Mouse (Mus musculus): ENCODE data around the gene Mboat7.
"Not testable (repeated sequence)": the region's sequence is repeated elsewhere in the genome, so short reads cannot be mapped to it uniquely, and the experiment has no call there.

Mboat7 gene

DNA sequence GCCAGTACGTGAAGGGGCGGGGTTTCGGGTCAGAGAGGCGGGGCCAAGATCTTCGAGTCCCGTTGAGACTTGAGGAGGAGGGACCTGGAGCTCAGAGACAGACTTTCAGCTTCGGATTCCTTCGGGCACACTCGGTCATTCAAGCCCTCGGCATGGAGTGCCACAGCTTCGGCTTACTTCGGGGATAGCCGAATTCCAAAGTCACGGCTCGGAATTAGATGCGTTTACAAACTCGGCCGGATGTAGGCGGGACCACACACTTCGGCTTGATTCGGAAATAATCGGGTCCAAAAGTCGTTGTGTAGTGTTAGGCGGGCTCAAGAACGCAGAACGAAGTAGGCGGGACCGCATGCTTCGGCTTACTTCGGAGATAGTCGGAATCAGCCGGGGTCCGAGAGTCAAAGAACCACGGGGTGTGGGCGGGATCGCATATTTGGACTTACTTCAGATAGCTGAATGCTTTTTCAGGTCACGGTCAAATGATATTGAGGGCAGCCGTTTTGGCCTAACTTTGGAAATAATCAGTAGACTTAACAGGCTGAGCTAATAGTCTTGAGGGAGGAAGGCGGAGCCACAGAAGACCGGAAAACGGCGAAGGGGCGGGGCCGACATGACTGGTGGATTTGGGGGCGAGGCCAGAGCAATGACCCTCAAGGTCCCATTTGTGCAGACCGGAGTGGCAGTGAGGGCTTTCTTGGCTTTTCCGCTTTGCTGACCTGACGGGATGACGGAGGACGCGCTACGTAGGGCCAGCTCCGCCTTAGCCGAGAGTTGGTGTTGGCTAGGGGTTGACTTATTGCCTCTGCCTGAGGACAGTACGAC lies at the start of gene Mboat7:
TSS of gene Mboat7 (minus strand) at position 537 of the 822 bp plus-strand sequence.
- peak; percentile 96 for DNase-seq (ENCODE audit: low spot score in 2 of 2)

DNA sequence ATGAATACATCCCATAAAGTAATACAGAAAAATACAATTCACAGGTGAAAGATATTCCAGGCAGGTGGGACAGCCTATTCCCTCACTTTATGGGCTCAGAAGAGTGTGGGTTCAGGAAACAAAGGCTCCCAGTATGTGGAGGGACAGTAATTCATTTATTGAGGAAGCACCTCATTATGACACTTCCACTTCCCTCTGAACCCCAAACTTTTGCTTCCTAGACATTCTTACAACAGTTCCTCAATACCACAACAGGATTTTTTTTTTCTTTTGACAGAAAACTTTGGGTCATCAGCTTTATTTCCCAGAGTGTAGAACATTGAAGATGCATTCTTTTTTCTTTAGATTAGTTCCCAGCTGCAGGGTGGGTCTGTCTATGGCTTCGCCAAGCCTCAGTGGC lies 39.4 kb upstream of the Mboat7 start:
- not testable (repeated sequence) for DNase-seq (ENCODE audit: low spot score in 2 of 2)

DNA sequence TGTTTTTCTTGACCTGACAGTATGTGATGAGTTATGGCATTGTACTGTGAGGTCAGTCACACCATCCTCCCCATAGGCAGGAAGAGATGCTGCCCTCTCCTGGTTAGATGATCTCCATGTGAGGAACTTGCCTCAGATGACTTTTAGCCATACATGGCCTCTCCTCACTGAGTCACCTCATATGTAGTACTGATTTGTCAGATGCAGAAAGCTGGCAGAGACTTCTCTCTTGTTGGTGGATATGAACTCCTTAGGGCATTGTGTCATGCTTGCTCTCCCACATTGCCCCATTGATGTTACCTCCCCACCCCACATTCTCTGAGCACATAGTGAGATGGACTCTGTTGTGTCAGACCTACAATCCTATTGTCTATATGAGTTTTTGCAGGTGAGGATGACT lies 32.1 kb upstream of the Mboat7 start:
- not testable (repeated sequence) for DNase-seq (ENCODE audit: low spot score in 2 of 2)

DNA sequence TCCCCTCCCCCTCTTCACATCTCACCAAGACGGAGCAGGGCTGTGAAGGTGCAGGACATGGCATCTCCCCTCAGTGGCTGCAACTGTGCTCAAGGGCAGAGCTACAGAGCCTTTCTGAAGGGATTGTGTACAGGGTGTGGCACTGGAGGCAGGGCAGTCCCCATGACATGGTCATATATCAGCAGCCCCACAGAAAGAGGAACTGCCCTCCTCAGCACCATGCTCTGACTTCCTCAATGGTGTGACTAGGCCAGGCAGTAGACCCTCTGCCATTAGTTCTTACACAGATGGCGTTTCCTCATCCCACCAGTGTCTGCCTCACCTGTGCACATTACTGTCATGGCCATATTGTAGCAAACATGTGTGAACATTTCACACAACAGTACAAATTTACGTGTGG lies 26.9 kb upstream of the Mboat7 start, which contains the start of gene Pirb:
TSS of gene Pirb (minus strand) at position 124 of the 400 bp plus-strand sequence.
- not testable (repeated sequence) for DNase-seq (ENCODE audit: low spot score in 2 of 2)

DNA sequence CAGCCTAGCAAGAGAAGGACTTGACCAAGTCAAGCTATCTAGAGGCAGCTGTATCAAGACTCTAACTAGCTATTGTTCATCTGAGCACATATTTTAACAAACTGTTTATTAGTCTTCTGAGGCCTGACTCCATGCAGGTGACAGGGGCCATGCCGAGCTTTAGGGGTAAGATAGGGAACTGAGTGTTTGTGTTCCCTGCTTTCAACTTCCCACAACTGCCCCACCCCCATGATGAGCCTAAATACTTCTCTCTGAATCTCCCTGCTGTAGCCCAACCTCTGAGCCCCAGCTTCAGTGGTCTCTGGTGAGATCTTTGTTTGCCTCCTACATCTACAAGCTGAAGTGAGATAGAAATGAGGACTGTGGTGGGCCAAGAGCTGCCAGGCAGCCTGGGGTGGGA lies 21.9 kb upstream of the Mboat7 start:
- DNase-seq (ENCODE audit: low spot score in 2 of 2): no peak

DNA sequence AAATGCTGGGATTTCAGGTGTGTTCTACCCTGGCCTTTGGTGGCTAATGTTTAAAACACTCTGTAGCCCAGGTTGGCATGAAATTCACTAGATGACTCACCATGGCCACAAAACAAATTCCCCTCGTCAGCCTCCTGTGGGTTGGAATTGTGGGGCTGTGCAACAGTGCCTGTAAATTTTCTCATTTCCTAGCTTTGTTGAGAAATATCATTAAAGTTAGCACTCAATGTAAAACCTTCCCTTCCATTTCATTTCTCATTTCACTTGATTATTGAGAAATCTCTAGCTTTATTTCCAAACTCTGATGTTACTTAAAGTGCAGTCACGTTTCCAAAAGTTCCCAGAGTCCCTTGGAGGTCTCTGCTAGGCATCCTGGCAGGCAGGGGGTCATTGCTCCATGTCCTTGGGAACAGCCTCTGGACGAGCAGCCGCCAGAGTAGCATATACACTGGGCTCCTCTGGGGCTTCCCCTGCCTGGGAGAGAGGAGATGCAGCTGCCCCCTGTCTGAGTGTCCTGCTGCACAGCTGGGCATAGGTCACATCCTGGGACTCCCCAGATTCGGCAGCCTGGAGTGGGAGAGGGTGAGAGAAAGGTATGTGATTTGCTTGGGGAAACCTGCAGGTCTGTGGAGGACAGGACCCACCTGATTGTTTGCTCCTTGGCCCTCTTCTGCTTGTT lies 19.1 kb upstream of the Mboat7 start:
- peak in 1 of 2 experiments; percentile 12 for DNase-seq (ENCODE audit: low spot score in 2 of 2)

DNA sequence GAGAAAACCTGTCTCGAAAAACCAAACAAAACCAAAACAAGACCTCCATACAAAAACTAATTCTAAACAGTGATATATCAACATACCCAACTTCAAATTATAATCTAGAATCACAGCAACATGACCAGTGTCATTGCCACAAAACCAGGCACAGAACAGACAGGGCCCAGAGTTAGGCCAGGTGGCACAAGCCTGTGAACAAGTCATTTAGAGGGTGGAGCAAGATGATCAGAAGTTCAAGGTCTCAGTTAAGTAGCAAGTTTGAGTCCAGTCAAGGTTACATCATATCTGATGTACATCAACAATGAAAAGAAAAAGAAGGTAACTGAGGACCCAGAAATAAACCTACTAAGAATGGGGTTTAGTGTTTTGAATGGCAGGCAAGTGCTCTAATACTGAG lies 15.7 kb upstream of the Mboat7 start:
- no peak for DNase-seq (ENCODE audit: low spot score in 2 of 2)

DNA sequence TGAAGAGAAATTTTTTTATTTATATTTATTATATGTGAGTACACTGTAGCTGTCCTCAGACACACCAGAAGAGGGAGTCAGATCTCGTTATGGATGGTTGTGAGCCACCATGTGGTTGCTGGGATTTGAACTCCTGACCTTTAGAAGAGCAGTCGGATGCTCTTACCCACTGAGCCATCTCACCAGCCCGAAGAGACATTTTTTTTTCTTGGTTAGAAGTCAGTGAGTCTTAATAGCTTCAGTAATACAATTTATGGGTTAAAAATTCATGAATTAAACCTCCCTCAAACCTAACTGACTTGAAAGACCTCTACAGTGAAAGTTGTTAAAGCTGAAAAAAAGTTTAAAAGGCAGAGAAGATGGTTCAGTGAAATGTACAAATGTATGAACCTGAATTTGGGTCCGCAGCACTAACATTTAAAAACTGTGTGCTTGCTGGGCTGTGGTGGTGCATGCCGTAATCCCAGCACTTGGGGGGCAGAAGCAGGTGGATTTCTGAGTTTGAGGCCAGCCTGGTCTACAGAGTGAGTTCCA lies 15.2 kb upstream of the Mboat7 start:
- DNase-seq (ENCODE audit: low spot score in 2 of 2): not testable (repeated sequence)

DNA sequence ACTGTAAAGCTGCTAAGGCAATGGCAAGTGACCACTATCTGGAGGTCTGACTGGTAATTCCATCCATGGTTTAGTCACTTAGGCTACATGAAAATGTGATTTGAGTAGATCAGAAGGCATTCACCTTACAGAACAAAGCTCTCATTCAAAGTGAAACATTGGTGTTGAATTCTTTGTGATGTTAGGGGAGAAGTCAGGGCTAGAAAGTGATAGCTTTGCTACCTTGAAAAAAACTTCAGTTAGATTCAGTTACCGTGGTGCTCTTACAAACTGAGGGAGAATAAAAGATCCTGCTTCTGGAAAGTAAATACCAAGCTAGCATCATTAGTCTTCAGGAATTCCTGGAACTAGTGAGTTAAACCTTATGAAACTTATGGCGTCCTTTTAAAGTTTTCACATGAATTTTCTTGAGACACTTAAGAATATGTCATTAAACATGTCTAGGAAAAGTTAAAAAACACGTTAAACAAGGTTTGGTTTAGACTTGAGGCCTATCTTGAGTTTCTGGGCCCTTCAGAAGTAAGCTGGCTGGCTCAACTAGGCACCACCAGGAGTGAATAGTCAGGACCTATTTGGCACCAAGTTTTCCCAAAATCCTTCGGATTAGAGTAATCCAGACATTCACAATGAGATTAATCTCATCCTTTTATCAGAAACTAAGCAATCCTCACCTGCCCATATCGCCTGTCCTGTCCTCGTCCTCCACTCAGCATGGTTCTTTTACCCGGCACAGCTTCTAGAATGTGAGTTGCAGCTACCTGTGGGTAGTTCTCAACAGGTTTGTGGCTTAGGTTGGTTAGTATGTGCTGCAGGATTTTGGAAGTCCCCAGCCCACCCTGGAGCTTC lies 14.5 kb upstream of the Mboat7 start:
- DNase-seq (ENCODE audit: low spot score in 2 of 2): no peak

DNA sequence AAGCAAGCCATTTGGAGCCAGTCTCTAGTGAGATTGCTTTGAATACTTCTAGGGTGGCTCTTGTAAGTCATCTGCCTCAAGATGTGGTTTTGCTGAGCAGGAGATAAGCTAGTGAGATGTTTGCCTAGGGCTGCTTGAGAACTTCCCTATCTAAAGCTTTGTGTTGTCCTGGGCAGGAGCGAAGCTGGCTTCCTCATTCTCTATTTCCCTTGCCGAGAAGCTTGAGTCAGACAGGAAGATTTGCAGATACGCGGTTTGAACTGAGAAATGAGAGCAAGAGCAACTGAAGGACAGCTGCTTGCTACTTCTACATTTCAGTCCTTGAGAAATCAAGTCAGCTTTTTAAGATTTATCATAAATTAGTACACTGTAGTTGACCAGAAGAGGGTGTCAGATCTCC lies 13.7 kb upstream of the Mboat7 start:
- no peak for DNase-seq (ENCODE audit: low spot score in 2 of 2)

DNA sequence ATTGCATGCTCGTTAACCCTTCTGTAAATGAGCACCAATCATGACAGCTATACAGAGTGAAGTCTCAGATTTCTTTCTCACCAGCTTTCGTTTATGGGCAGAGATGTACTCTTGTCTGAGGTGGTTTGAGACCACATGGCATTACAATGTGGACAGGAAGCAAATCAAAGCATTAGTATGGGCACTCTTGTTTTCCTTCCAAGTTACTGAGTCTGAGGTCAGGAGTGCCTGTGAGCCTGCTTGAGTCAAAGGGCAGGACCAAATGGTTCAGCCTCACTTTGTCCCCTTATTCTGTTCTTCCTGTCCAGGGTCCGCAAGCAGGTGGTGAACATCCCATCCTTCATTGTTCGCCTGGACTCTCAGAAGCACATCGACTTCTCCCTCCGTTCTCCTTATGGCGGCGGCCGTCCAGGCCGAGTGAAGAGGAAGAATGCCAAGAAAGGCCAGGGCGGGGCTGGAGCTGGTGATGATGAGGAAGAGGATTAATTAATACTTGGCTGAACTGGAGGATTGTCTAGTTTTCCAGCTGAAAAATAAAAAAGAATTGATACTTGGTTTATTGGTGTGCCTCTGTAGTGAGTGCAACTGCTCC lies 13.1 kb upstream of the Mboat7 start:
- DNase-seq (ENCODE audit: low spot score in 2 of 2): no peak

DNA sequence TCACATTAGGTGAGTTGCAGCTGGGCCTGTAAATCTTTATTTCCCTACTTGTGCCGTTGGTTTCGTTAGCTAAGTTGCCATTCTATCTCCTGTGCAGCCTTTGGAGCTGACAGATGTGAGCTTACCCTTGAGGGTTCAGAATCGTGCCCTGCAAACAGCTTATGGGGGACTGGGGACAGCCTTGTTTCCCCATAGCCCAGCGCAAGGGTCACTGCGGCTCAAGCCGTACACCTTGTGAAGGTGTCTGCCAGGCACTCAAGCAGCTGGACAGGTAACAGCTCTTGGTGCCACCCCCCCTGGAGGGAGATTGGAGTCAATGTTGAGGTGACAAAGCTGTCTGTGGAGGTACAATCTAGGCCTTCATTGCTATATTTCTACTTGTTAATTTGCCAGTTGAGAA lies 12.6 kb upstream of the Mboat7 start:
- no peak for DNase-seq (ENCODE audit: low spot score in 2 of 2)

DNA sequence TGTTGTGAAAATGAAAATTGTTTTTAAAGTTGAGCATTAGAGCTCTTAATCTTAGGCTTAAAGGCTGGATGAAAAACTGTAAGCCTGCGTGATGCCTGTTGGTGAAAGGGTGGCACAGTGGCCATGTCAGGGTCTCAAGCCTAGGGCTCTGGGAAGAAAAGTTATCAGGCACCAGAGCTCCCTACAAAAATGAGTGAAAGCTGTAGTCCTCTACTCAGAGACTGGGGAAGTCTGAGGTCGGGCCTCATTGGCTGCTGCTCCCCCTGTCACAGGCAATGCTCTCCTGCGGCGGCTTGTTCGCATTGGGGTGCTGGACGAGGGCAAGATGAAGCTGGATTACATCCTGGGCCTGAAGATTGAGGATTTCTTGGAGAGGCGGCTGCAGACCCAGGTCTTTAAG lies 12.1 kb upstream of the Mboat7 start:
- DNase-seq (ENCODE audit: low spot score in 2 of 2): not testable (repeated sequence)

DNA sequence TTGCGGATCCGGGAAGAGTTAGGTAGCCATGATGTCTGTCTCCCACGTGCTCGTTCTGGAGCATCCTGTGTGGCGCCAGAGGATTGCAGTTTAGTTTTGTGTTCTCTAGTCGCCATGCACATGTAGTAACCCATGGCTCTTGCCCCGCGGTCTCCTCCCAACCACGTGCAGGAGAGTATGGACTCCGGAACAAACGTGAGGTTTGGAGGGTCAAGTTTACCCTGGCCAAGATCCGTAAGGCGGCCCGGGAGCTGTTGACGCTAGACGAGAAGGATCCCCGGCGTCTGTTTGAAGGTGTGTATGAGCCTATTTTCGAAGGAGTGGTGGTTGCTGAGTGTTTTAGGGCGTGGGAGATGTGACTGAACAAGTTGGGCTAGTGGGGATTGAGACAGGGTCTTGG lies 11.2 kb upstream of the Mboat7 start:
- no peak for DNase-seq (ENCODE audit: low spot score in 2 of 2)

DNA sequence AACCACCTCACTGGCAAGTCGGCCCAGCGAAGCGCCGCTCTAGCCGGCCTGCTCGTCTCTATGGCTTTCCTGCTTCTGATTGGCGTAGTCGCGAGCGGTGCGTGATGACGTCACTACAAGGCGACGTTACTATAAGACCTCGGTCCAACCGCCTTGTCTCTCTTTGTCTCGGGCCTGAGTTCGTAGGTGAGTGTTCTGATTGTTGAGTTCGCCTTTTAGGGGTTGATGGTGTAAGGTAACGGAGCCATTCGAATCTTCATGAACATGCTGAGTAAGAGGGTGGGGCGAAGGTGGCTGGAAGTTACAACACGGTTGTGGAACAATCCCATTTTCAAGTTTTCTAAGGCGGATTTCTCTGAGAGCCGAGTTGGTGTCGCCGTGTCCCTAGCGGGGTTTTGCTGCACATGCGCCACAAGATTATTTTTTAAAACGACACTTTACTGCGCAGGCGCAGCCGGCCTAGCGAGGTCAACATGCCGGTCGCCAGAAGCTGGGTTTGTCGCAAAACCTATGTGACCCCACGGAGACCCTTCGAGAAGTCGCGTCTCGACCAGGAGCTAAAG lies 10.6 kb upstream of the Mboat7 start, which contains the start of gene Rps9:
TSS of gene Rps9 (plus strand) at position 115 of the 563 bp plus-strand sequence.
- peak; percentile 96 to 98 for DNase-seq (ENCODE audit: low spot score in 2 of 2)

DNA sequence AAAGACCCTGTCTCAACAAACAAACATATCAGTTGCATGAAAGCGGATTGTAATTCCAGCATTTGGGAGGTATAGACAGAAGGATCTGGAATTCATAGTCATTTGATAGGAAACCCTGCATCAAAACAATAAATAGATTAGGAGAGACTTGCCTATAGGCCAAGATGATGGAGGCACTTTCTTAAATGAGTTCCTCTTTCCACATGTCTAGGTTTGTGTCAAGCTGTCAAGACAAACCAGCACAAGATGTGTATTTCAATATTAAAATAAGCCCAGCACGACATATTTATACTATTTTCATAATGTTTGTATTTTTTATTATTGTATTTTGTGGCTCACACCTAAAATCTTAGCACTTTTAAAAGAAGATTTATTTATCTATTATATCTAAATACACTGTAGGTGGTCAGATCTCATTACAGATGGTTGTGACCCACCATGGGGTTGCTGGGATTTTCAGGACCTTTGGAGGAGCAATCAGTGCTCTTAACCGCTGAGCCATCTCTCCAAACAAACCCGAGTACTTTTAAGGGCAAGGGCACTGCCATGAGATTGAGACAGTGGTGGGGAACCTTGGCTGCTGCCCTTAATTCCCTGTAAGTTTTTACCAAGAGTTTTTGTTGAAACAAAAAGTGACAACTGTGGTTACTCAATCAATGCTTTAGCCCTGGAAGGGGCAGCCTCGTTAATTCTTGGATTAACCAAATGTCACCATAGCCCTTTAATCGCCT lies 10.0 kb upstream of the Mboat7 start:
- no peak for DNase-seq (ENCODE audit: low spot score in 2 of 2)

DNA sequence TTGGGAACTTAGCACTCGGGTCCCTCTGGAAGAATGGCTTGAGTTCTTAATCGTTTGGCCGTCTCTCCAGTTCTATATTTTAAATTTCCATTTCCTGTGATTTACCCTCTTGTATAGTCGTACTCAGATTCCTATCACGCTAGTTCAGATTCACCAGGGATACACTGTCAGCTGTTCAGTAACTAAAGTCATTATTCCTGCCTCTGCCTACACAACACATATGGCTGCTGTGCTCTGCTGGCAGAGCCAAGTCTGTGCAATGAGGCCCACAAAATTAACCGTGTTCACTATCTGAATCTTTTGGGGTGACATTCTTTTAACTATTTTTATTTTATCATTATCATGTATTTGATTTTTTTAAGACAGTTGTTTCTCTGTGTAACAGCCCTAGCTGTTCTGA lies 5.1 kb upstream of the Mboat7 start:
- no peak for DNase-seq (ENCODE audit: low spot score in 2 of 2)

DNA sequence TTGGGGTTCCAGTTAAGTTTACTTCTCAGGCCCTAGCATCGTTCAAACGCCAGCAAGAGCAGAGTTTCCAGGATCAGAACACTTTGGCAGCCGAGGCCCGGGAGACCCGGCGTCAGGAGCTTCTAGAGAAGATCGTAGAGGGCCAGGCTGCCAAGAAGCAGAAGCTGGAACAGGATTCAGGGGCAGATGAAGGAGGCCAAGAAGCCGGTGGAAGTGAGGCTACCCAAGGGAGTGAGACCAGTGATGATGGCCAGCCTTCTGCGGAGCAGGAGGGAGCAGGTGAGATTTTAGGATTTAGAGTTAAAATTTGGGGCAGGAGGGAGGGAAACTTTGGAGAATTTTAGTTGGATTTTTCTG lies 1.6 kb upstream of the Mboat7 start:
- DNase-seq (ENCODE audit: low spot score in 2 of 2): not testable (repeated sequence)

DNA sequence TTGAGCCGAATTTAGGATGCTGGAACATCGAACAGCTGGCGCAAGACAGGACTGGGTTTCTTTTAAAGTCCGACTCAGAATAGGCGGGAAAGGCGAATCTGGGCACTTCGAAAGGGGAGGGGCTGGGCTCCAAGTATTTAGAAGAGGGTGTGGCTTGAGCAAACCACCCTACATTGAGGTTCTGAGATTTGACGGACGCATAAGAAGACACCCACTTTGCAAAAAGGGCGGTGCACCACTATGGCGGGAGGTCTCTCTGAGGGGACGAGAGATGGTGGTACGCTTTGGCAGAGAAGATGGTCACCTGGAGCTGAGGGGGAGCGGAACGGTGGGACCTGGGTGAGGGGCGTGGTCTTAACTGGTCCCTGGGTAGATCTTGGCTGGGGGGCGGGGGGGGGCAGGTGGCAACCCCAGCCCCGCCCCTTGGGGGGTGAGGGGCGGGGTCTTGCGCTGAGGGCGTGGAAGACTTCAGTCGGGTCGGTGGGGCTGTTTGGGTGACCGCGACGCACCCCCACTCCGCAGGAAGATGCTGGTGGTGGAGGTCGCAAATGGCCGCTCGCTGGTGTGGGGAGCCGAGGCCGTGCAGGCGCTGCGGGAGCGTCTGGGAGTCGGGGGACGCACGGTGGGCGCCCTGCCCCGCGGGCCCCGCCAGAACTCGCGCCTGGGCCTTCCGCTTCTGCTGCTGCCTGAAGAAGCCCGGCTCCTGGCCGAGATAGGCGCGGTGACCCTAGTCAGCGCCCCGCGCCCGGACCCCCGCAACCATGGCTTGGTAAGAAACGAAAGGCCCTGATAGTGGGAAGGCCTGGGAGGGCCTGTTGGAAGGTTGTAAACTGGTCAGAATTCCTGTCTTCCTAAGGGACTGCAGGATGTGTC lies 989 bp upstream of the Mboat7 start:
- DNase-seq (ENCODE audit: low spot score in 2 of 2): peak; percentile 62 to 76

DNA sequence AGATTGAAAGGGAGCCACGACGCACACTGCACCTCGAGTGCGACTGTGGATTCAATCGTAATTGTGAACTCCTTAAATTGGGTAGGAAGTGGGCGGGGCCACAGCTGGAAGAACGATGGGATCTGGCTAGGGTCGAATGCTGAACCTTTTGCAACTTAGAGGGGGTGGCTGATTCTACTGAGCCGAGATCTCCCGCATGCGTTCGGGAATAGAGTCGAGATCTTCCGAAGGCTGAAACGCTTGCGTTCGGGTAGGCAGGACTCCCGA lies 419 bp upstream of the Mboat7 start:
- DNase-seq (ENCODE audit: low spot score in 2 of 2): no peak

All from spleen, postnatal 4 days (tissue).